Mouse (Mus musculus) forebrain, embryonic 10.5 days (tissue): ENCODE data around the gene Fgfr2. TPM values are rescaled to one million over a fixed set of nuclear protein-coding genes. Genes with fewer than 3 reads are reported as not detected.

Source experiments
- DNase-seq: peaks from one replicate; pipeline ENCODE4 v3.0.0-alpha.2; 2017; ENCODE audit warnings: low spot score; ENCODE audit errors: extremely low spot score
- H3K27ac ChIP-seq: fragments of 300-500 bp; sonication (generic); 2 replicates; pipeline ENCODE4 v1.5.1; 2016; ENCODE audit warnings: mild to moderate bottlenecking
- H3K27me3 ChIP-seq: fragments of 300-500 bp; sonication (generic); 2 replicates; pipeline ENCODE4 v1.6.1; 2016; ENCODE audit warnings: mild to moderate bottlenecking; ENCODE audit not compliant: poor library complexity, severe bottlenecking
- H3K36me3 ChIP-seq: fragments of 300-500 bp; sonication (generic); replicated peaks from 2 replicates; pipeline ENCODE4 v1.6.1; 2016; ENCODE audit warnings: mild to moderate bottlenecking, moderate library complexity
- H3K4me1 ChIP-seq: fragments of 300-500 bp; sonication (generic); 2 replicates; pipeline ENCODE4 v1.6.1; 2016
- H3K4me3 ChIP-seq: fragments of 300-500 bp; sonication (generic); 2 replicates; pipeline ENCODE4 v1.5.1; 2016; ENCODE audit warnings: mild to moderate bottlenecking, moderate library complexity
- H3K9me3 ChIP-seq: fragments of 300-500 bp; sonication (generic); 2 replicates; pipeline ENCODE4 v1.6.1; 2016; ENCODE audit warnings: mild to moderate bottlenecking, moderate library complexity
- WGBS: fragments of 180-500 bp; shearing (Covaris S2); methylation state at CpG from one replicate; pipeline ENCODE4 v1.1.7; 2016; 5-methylcytosine and 5-hydroxymethylcytosine counted together
- polyA plus RNA-seq: library from polyadenylated mRNA; unstranded; fragments of >200 nt; fragmentation: Nextera tagmentation; extraction: Ambion mirVana; gene quantifications from 2 replicates; pipeline ENCODE4 v1.2.1, GENCODE M21; 2016

The Fgfr2 gene
- polyA plus RNA-seq, 1 experiment from 2014 or later = 55.7 TPM

GRCm38 (mm10) chr7:130573746-130574145, 2549.4 kb downstream of the Fgfr2 start:
- no peak overlapping the region for H3K27ac ChIP-seq
- H3K9me3 ChIP-seq = no peaks in the 10 kb centered on the region
- H3K4me3 ChIP-seq = no peak overlapping the region
- peaks cover 14% of the 10 kb centered on the region for H3K27me3 ChIP-seq
- H3K4me1 ChIP-seq = peaks cover 40% of the 10 kb centered on the region
- WGBS = 95% methylated on average over 10 of the region's 10 CpGs
- no peak for DNase-seq
- H3K36me3 ChIP-seq = no peaks in the 10 kb centered on the region

- H3K4me3 ChIP-seq = no peak within 1 kb of the TSS
- H3K36me3 ChIP-seq = no peaks in the 10 kb centered on the region
- H3K4me1 ChIP-seq = peaks cover 40% of the 10 kb centered on the region
- H3K9me3 ChIP-seq = no peaks in the 10 kb centered on the region
- peaks cover 14% of the 10 kb centered on the region for H3K27me3 ChIP-seq
- DNase-seq = no peak
- WGBS = 74% methylated on average over 11 of the region's 11 CpGs
- no peak within 1 kb of the TSS for H3K27ac ChIP-seq
Observed at GRCm38 (mm10) chr7:130572821-130573220, 2550.3 kb downstream of the Fgfr2 start, which contains the start of gene Nsmce4a. Gene Nsmce4a, minus strand, starts transcription at chr7:130573118.

- Histone ChIP-seq H3K4me3 (no peak overlapping the region), H3K9me3 (no peaks in the 10 kb centered on the region), H3K4me1 (peaks cover 31% of the 10 kb centered on the region), H3K36me3 (no peaks in the 10 kb centered on the region), H3K27ac (no peak overlapping the region), H3K27me3 (0 out of 2 replicates have a peak, but pooled peaks cover 7% of the 10 kb centered on the region)
- DNase-seq = no peak
- 56% methylated on average over 7 of the region's 7 CpGs for WGBS
Observed at GRCm38 (mm10) chr7:130570472-130570871, 2552.7 kb downstream of the Fgfr2 start.

- Histone ChIP-seq H3K4me3 (no peak overlapping the region), H3K4me1 (peaks cover 22% of the 10 kb centered on the region), H3K9me3 (no peaks in the 10 kb centered on the region), H3K27ac (no peak overlapping the region), H3K36me3 (no peaks in the 10 kb centered on the region), H3K27me3 (0 out of 2 replicates have a peak, but pooled peaks cover 3% of the 10 kb centered on the region)
- WGBS = 84% methylated on average over 9 of the region's 9 CpGs
- DNase-seq = no peak
Observed at GRCm38 (mm10) chr7:130568783-130569436, 2554.2 kb downstream of the Fgfr2 start.

GRCm38 (mm10) chr7:130564596-130564995, 2558.6 kb downstream of the Fgfr2 start:
- WGBS = 77% methylated on average over 3 of the region's 3 CpGs
- H3K9me3 ChIP-seq = no peaks in the 10 kb centered on the region
- peaks cover 6% of the 10 kb centered on the region; the same call in 1 of the 2 replicates for H3K4me1 ChIP-seq
- DNase-seq = no peak
- H3K36me3 ChIP-seq = no peaks in the 10 kb centered on the region
- no peak overlapping the region for H3K27ac ChIP-seq
- no peak overlapping the region for H3K4me3 ChIP-seq
- 0 out of 2 replicates have a peak, but pooled peaks cover 3% of the 10 kb centered on the region for H3K27me3 ChIP-seq

GRCm38 (mm10) chr7:130563880-130564279, 2559.3 kb downstream of the Fgfr2 start:
- WGBS = 66% methylated on average over 4 of the region's 4 CpGs
- DNase-seq = no peak
- H3K36me3 ChIP-seq = no peaks in the 10 kb centered on the region
- H3K4me3 ChIP-seq = no peak overlapping the region
- no peaks in the 10 kb centered on the region for H3K27me3 ChIP-seq
- H3K9me3 ChIP-seq = no peaks in the 10 kb centered on the region
- no peak overlapping the region for H3K27ac ChIP-seq
- 0 out of 2 replicates have a peak, but pooled peaks cover under 1% of the 10 kb centered on the region for H3K4me1 ChIP-seq

GRCm38 (mm10) chr7:130563276-130563675, 2559.9 kb downstream of the Fgfr2 start:
- Histone ChIP-seq H3K4me1 (no peaks in the 10 kb centered on the region), H3K27me3 (no peaks in the 10 kb centered on the region), H3K36me3 (no peaks in the 10 kb centered on the region), H3K9me3 (no peaks in the 10 kb centered on the region), H3K27ac (no peak overlapping the region), H3K4me3 (no peak overlapping the region)
- WGBS = 84% methylated on average over 4 of the region's 4 CpGs
- DNase-seq = no peak

- H3K4me1 ChIP-seq = no peaks in the 10 kb centered on the region
- 77% methylated on average over 1 of the region's 1 CpGs for WGBS
- DNase-seq = no peak
- no peak overlapping the region for H3K4me3 ChIP-seq
- H3K27ac ChIP-seq = no peak overlapping the region
- H3K9me3 ChIP-seq = no peaks in the 10 kb centered on the region
- no peaks in the 10 kb centered on the region for H3K27me3 ChIP-seq
- no peaks in the 10 kb centered on the region for H3K36me3 ChIP-seq
Observed at GRCm38 (mm10) chr7:130560933-130561332, 2562.2 kb downstream of the Fgfr2 start.

- Histone ChIP-seq H3K27me3 (peaks cover 13% of the 10 kb centered on the region), H3K9me3 (no peaks in the 10 kb centered on the region), H3K36me3 (no peaks in the 10 kb centered on the region), H3K4me3 (no peak overlapping the region), H3K4me1 (peaks cover 8% of the 10 kb centered on the region; the same call in 1 of the 2 replicates), H3K27ac (no peak overlapping the region)
- WGBS = 78% methylated on average over 4 of the region's 4 CpGs
- DNase-seq = no peak
Observed at GRCm38 (mm10) chr7:130558592-130558991, 2564.6 kb downstream of the Fgfr2 start.

GRCm38 (mm10) chr7:130555597-130555996, 2567.6 kb downstream of the Fgfr2 start:
- WGBS = 85% methylated on average over 5 of the region's 5 CpGs
- no peak overlapping the region for H3K4me3 ChIP-seq
- peaks cover 21% of the 10 kb centered on the region for H3K27me3 ChIP-seq
- H3K4me1 ChIP-seq = peaks cover 22% of the 10 kb centered on the region
- no peak overlapping the region for H3K27ac ChIP-seq
- H3K9me3 ChIP-seq = no peaks in the 10 kb centered on the region
- no peaks in the 10 kb centered on the region for H3K36me3 ChIP-seq
- DNase-seq = no peak

GRCm38 (mm10) chr7:130553321-130553720, 2569.8 kb downstream of the Fgfr2 start:
- no peak for DNase-seq
- no peaks in the 10 kb centered on the region for H3K36me3 ChIP-seq
- no peak overlapping the region for H3K27ac ChIP-seq
- H3K27me3 ChIP-seq = peaks cover 21% of the 10 kb centered on the region
- WGBS = 81% methylated on average over 4 of the region's 4 CpGs
- no peaks in the 10 kb centered on the region for H3K9me3 ChIP-seq
- H3K4me3 ChIP-seq = no peak overlapping the region
- peaks cover 22% of the 10 kb centered on the region for H3K4me1 ChIP-seq

GRCm38 (mm10) chr7:130552780-130553179, 2570.4 kb downstream of the Fgfr2 start:
- no peak for DNase-seq
- 58% methylated on average over 5 of the region's 5 CpGs for WGBS
- no peak overlapping the region for H3K4me3 ChIP-seq
- no peaks in the 10 kb centered on the region for H3K9me3 ChIP-seq
- peak overlapping the region; percentile 35; the same call in 1 of the 2 replicates for H3K27ac ChIP-seq
- peaks cover 22% of the 10 kb centered on the region for H3K4me1 ChIP-seq
- no peaks in the 10 kb centered on the region for H3K36me3 ChIP-seq
- H3K27me3 ChIP-seq = peaks cover 21% of the 10 kb centered on the region

- H3K27ac ChIP-seq = peak overlapping the region; percentile 99; the same call in 1 of the 2 replicates
- peak overlapping the region; percentile 88 for H3K4me3 ChIP-seq
Observed at GRCm38 (mm10) chr7:130547635-130548175, 2575.4 kb downstream of the Fgfr2 start.

More at GRCm38 (mm10) chr7:130547635-130548175, 2575.4 kb downstream of the Fgfr2 start:
- DNase-seq = no peak
- H3K27me3 ChIP-seq = 0 out of 2 replicates have a peak, but pooled peaks cover 3% of the 10 kb centered on the region
- H3K36me3 ChIP-seq = peaks cover 29% of the 10 kb centered on the region
- WGBS = 84% methylated on average over 12 of the region's 12 CpGs
- H3K4me1 ChIP-seq = peaks cover 27% of the 10 kb centered on the region
- 0 out of 2 replicates have a peak, but pooled peaks cover 3% of the 10 kb centered on the region for H3K9me3 ChIP-seq
